Mouse (Mus musculus): ENCODE data around the gene Letm1. TPM values are rescaled to one million over a fixed set of nuclear protein-coding genes. Genes with fewer than 3 reads are reported as not detected.
A peak's percentile ranks its signal among the peaks of the same experiment; 100 is the strongest.

The Letm1 gene
- polyA plus RNA-seq, 1 experiment from 2014 or later: 12.9 TPM

DNA sequence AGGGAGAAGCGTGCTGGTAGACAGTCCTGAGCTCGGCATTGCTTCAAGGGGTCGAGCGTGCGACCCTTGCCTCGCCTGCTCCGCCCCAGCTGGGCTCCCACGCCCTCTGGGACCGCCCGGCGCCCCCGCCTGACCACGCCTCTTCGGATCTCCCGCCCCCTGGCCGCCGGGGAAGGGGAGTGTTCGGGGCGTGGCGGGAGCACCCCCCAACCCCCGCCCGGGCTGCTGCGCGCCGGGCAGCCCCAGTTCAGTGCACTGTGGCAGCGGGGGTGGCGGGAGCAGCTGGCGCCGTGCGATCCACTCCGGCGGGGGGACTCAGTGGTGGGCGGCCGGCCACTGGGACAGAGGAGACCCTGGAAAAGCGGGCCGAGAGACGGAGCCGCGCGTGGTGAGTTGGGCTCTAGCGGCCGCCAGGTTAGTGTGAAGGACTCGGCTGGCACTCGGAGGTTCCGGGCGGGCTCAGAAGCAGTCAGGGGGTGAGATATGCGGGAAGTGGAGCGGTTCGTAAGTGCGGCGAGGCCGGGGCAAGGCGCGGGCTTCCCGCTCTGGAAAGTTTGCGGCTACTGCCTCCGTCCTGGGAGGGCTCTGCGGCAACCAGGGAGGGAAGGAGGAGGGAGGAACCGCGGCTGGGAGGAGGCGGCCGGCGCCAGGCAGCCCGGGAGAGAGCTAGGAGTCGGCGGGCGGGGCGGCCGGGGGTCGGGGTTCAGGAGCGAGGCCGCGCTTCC, 60.9 kb downstream of the Letm1 start, which contains the start of gene Fgfr3:
TSS of gene Fgfr3 (plus strand) at position 134 of the 725 bp plus-strand sequence.
- Histone ChIP-seq H3K36me3 (ENCODE audit: control insufficient read depth, insufficient read depth) (no peaks in the 10 kb centered on the region), H3K4me3 (ENCODE audit: low read depth, low read length) (peak within 1 kb of the TSS; percentile 65), H3K4me2 (ENCODE audit: low read depth, low read length) (peak within 1 kb of the TSS; percentile 65), H3K9ac (ENCODE audit: low read depth, low read length) (peak within 1 kb of the TSS; percentile 54), H3K27ac (ENCODE audit: low read length) (peak within 1 kb of the TSS; percentile 48), H3K27me3 (ENCODE audit: control insufficient read depth, insufficient read depth, low read depth, low read length) (peaks cover 54% of the 10 kb centered on the region), H3K4me1 (ENCODE audit: control insufficient read depth, low read depth, low read length) (peaks cover 10% of the 10 kb centered on the region; the same call in 1 of the 2 replicates), H3K9me3 (replicated peaks; ENCODE audit: control insufficient read depth, low read length) (no peaks in the 10 kb centered on the region)
- 1% methylated on average over 59 of the region's 73 CpGs for WGBS (ENCODE audit: insufficient replicate concordance)
- peak; percentile 82 for ATAC-seq (ENCODE audit: low read depth)

DNA sequence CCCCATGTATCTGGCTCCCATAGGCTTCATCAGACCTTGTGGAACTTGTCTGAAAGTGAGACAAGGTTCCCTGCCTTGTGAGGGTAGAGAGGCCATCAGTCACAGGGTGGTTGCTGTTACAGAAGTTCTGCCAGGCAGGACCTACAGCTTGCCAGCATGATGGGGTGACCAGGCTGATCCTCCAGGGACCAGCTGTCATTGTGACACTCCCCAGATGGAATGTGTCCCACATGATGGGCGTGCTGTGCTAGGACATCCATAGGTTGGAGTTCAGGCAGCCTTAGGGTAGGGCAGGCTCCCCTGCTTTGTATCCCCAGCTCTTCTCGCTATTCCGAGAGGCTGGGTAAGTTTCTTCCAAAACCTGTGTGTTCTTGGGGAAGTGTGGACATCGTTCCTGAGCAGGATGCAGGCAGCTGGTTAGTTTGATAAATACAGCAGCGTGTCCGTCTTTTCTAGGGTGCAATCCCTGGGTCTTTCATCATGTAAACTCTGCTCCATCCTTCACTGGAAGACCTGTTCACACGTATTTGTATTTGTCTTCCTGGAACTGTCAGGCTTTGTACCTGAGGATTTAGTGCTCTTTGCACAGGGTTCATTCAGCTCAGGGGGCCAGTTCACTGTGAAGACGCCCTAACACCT, 61.6 kb downstream of the Letm1 start:
- H3K4me2 ChIP-seq (ENCODE audit: low read depth, low read length): peak overlapping the region; percentile 65
- H3K36me3 ChIP-seq (ENCODE audit: control insufficient read depth, insufficient read depth): no peaks in the 10 kb centered on the region
- no peak overlapping the region for H3K27ac ChIP-seq (ENCODE audit: low read length)
- no peaks in the 10 kb centered on the region for H3K9me3 ChIP-seq (replicated peaks; ENCODE audit: control insufficient read depth, low read length)
- ATAC-seq (ENCODE audit: low read depth): peak; percentile 39
- H3K4me1 ChIP-seq (ENCODE audit: control insufficient read depth, low read depth, low read length): peaks cover 10% of the 10 kb centered on the region; the same call in 1 of the 2 replicates
- H3K4me3 ChIP-seq (ENCODE audit: low read depth, low read length): peak overlapping the region; percentile 65
- no peak overlapping the region for H3K9ac ChIP-seq (ENCODE audit: low read depth, low read length)
- H3K27me3 ChIP-seq (ENCODE audit: control insufficient read depth, insufficient read depth, low read depth, low read length): peaks cover 54% of the 10 kb centered on the region
- 13% methylated on average over 8 of the region's 8 CpGs for WGBS (ENCODE audit: insufficient replicate concordance)

- no peak overlapping the region for H3K27ac ChIP-seq (ENCODE audit: low read length)
- no peak overlapping the region for H3K4me3 ChIP-seq (ENCODE audit: low read depth, low read length)
- no peaks in the 10 kb centered on the region for H3K9me3 ChIP-seq (replicated peaks; ENCODE audit: control insufficient read depth, low read length)
- no peak overlapping the region for H3K4me2 ChIP-seq (ENCODE audit: low read depth, low read length)
- WGBS (ENCODE audit: insufficient replicate concordance): 66% methylated on average over 5 of the region's 5 CpGs
- H3K27me3 ChIP-seq (ENCODE audit: control insufficient read depth, insufficient read depth, low read depth, low read length): peaks cover 35% of the 10 kb centered on the region
- H3K4me1 ChIP-seq (ENCODE audit: control insufficient read depth, low read depth, low read length): peaks cover 6% of the 10 kb centered on the region; the same call in 1 of the 2 replicates
- no peak overlapping the region for H3K9ac ChIP-seq (ENCODE audit: low read depth, low read length)
- H3K36me3 ChIP-seq (ENCODE audit: control insufficient read depth, insufficient read depth): no peaks in the 10 kb centered on the region
- ATAC-seq (ENCODE audit: low read depth): no peak
These were observed 64.2 kb downstream of the Letm1 start for GRCm38 (mm10) chr5:33718460-33718859.

- no peaks in the 10 kb centered on the region for H3K9me3 ChIP-seq (replicated peaks; ENCODE audit: control insufficient read depth, low read length)
- peaks cover 3% of the 10 kb centered on the region; the same call in 1 of the 2 replicates for H3K4me1 ChIP-seq (ENCODE audit: control insufficient read depth, low read depth, low read length)
- ATAC-seq (ENCODE audit: low read depth): no peak
- 75% methylated on average over 6 of the region's 6 CpGs for WGBS (ENCODE audit: insufficient replicate concordance)
- no peak overlapping the region for H3K4me2 ChIP-seq (ENCODE audit: low read depth, low read length)
- no peaks in the 10 kb centered on the region for H3K36me3 ChIP-seq (ENCODE audit: control insufficient read depth, insufficient read depth)
- no peak overlapping the region for H3K9ac ChIP-seq (ENCODE audit: low read depth, low read length)
- peaks cover 15% of the 10 kb centered on the region for H3K27me3 ChIP-seq (ENCODE audit: control insufficient read depth, insufficient read depth, low read depth, low read length)
- no peak overlapping the region for H3K27ac ChIP-seq (ENCODE audit: low read length)
- no peak overlapping the region for H3K4me3 ChIP-seq (ENCODE audit: low read depth, low read length)
These were observed 66.2 kb downstream of the Letm1 start for GRCm38 (mm10) chr5:33716467-33716866.

- no peaks in the 10 kb centered on the region for H3K36me3 ChIP-seq (ENCODE audit: control insufficient read depth, insufficient read depth)
- H3K4me1 ChIP-seq (ENCODE audit: control insufficient read depth, low read depth, low read length): no peaks in the 10 kb centered on the region
- ATAC-seq (ENCODE audit: low read depth): no peak
- no peak overlapping the region for H3K4me3 ChIP-seq (ENCODE audit: low read depth, low read length)
- H3K4me2 ChIP-seq (ENCODE audit: low read depth, low read length): no peak overlapping the region
- 47% methylated on average over 2 of the region's 2 CpGs for WGBS (ENCODE audit: insufficient replicate concordance)
- no peak overlapping the region for H3K27ac ChIP-seq (ENCODE audit: low read length)
- H3K9me3 ChIP-seq (replicated peaks; ENCODE audit: control insufficient read depth, low read length): no peaks in the 10 kb centered on the region
- peaks cover 3% of the 10 kb centered on the region for H3K27me3 ChIP-seq (ENCODE audit: control insufficient read depth, insufficient read depth, low read depth, low read length)
- H3K9ac ChIP-seq (ENCODE audit: low read depth, low read length): no peak overlapping the region
These were observed 67.4 kb downstream of the Letm1 start for GRCm38 (mm10) chr5:33715182-33715581.

DNA sequence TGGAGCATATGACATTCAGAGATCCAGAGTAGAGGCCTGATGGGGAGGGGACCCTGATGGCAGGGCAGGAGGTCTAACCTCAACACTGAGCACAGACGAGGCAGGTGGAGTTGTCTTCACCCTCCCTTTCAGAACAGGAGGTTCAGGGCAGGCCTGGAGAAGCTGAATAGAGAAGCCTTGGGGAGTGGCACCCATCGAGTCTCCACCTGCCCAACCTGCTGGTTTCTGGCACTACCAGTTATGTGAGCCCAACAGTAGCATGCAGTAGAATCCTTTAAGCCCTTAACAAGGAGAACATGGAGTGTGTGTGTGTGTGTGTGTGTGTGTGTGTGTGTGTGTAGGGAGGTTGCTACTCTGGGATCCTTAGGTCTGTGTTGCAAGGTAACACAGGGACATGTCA, 70.1 kb downstream of the Letm1 start:
- H3K4me3 ChIP-seq (ENCODE audit: low read depth, low read length): no peak overlapping the region
- no peaks in the 10 kb centered on the region for H3K4me1 ChIP-seq (ENCODE audit: control insufficient read depth, low read depth, low read length)
- no peak overlapping the region for H3K4me2 ChIP-seq (ENCODE audit: low read depth, low read length)
- no peaks in the 10 kb centered on the region for H3K27me3 ChIP-seq (ENCODE audit: control insufficient read depth, insufficient read depth, low read depth, low read length)
- no peaks in the 10 kb centered on the region for H3K36me3 ChIP-seq (ENCODE audit: control insufficient read depth, insufficient read depth)
- 41% methylated on average over 2 of the region's 2 CpGs for WGBS (ENCODE audit: insufficient replicate concordance)
- no peak overlapping the region for H3K27ac ChIP-seq (ENCODE audit: low read length)
- ATAC-seq (ENCODE audit: low read depth): no peak
- H3K9ac ChIP-seq (ENCODE audit: low read depth, low read length): no peak overlapping the region
- no peaks in the 10 kb centered on the region for H3K9me3 ChIP-seq (replicated peaks; ENCODE audit: control insufficient read depth, low read length)

DNA sequence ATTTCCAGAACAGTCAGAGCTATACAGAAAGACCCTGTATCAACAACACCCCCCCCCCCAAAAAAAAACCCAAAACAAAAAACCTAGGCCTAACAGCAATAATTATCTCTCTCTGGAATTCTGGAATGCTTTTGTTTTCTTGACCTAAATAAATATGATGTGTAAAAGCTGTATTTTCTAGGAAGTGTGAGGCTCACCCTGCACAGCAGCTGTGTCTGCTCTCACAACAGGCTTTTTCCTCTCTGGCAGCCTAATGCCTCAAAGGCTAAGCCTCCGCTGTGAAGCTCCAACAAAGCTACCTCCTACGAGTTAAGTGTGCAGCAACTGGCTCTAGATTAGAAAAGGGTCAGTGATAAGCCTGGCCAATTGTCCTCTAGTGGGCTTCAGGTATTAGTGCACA, 73.6 kb downstream of the Letm1 start:
- 56% methylated on average over 2 of the region's 2 CpGs for WGBS (ENCODE audit: insufficient replicate concordance)
- ATAC-seq (ENCODE audit: low read depth): no peak
- Histone ChIP-seq H3K4me1 (ENCODE audit: control insufficient read depth, low read depth, low read length) (no peaks in the 10 kb centered on the region; the same call in 1 of the 2 replicates), H3K9ac (ENCODE audit: low read depth, low read length) (no peak overlapping the region), H3K9me3 (replicated peaks; ENCODE audit: control insufficient read depth, low read length) (no peaks in the 10 kb centered on the region), H3K36me3 (ENCODE audit: control insufficient read depth, insufficient read depth) (no peaks in the 10 kb centered on the region), H3K27me3 (ENCODE audit: control insufficient read depth, insufficient read depth, low read depth, low read length) (no peaks in the 10 kb centered on the region), H3K27ac (ENCODE audit: low read length) (no peak overlapping the region), H3K4me3 (ENCODE audit: low read depth, low read length) (no peak overlapping the region), H3K4me2 (ENCODE audit: low read depth, low read length) (no peak overlapping the region)

GRCm38 (mm10) chr5:33707163-33707562, 75.5 kb downstream of the Letm1 start:
- Histone ChIP-seq H3K4me2 (ENCODE audit: low read depth, low read length) (no peak overlapping the region), H3K4me3 (ENCODE audit: low read depth, low read length) (no peak overlapping the region), H3K4me1 (ENCODE audit: control insufficient read depth, low read depth, low read length) (no peaks in the 10 kb centered on the region; the same call in 1 of the 2 replicates), H3K9me3 (replicated peaks; ENCODE audit: control insufficient read depth, low read length) (no peaks in the 10 kb centered on the region), H3K27ac (ENCODE audit: low read length) (no peak overlapping the region), H3K36me3 (ENCODE audit: control insufficient read depth, insufficient read depth) (no peaks in the 10 kb centered on the region), H3K9ac (ENCODE audit: low read depth, low read length) (no peak overlapping the region), H3K27me3 (ENCODE audit: control insufficient read depth, insufficient read depth, low read depth, low read length) (no peaks in the 10 kb centered on the region)
- no peak for ATAC-seq (ENCODE audit: low read depth)
- WGBS (ENCODE audit: insufficient replicate concordance): 51% methylated on average over 4 of the region's 4 CpGs

- H3K27ac ChIP-seq (ENCODE audit: low read length): no peak overlapping the region
- ATAC-seq (ENCODE audit: low read depth): no peak
These were observed 76.3 kb downstream of the Letm1 start for GRCm38 (mm10) chr5:33706350-33706629.

More at GRCm38 (mm10) chr5:33706350-33706629, 76.3 kb downstream of the Letm1 start:
- H3K4me1 ChIP-seq (ENCODE audit: control insufficient read depth, low read depth, low read length): no peaks in the 10 kb centered on the region; the same call in 1 of the 2 replicates
- H3K4me2 ChIP-seq (ENCODE audit: low read depth, low read length): no peak overlapping the region
- WGBS (ENCODE audit: insufficient replicate concordance): 68% methylated on average over 1 of the region's 1 CpGs
- H3K9me3 ChIP-seq (replicated peaks; ENCODE audit: control insufficient read depth, low read length): no peaks in the 10 kb centered on the region
- no peaks in the 10 kb centered on the region for H3K27me3 ChIP-seq (ENCODE audit: control insufficient read depth, insufficient read depth, low read depth, low read length)
- no peaks in the 10 kb centered on the region for H3K36me3 ChIP-seq (ENCODE audit: control insufficient read depth, insufficient read depth)
- H3K9ac ChIP-seq (ENCODE audit: low read depth, low read length): no peak overlapping the region
- H3K4me3 ChIP-seq (ENCODE audit: low read depth, low read length): no peak overlapping the region

Measured in liver, embryonic 16.5 days (tissue).